Comparison of ENCODE assay signal across 8 mouse cellular contexts in the genomic region with DNA sequence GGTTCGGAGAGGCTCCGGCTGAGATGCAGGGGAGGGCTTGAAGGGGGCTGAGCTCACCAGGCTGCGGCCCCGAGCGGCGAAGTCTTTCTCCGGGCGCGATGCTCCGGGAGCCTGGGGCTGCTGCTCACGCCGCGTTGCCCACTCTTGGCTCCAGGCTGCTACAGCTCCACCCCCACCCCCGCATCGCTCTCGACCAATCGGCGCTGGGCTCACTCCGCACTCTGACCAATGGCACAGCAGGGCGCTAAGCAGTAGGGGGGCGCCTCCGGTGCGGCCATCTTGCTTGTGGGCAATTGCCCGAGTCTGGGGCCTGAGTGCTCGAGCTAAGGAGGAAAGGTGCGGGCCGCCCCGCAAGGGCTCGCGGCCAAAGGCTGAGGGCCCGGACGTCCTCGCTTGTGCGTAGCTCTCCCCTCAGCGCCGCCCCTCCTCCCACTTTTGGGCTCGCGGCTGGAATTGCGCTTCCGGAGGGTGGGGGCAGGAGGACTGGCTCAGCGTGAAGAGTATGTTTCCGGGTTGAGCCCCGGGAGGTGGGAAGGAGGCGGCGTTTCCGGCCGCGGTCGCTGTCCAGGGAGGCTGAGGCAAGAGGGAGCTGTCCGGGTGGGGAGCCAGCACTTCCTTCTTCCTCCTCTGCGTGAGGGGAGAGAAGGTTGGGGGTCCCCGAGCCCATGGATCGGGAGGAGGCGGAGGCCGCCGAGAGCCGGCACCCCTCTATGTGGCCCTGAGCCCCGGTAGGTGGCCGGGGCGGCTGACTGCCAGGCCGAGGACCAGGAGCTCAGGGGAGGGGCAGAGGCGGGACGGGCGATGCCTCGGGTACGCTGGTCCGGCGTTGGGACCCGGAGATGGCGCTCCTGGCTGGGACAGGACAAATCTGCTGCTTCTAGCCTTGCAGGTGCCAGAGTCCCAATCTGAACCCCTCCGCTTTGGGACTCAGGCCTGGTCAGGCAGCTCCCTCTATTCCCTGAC. TPM values are rescaled to one million over a fixed set of nuclear protein-coding genes. Genes with fewer than 3 reads are reported as not detected.
DNase-seq lines count a peak whose midpoint lies in the region; ATAC-seq lines count a peak whose summit lies in the region.

Gene Ncdn, minus strand, starts transcription at position 171 of the 963 bp plus-strand sequence.
Gene AU040320, plus strand, starts transcription at position 277 of the 963 bp plus-strand sequence.

- WGBS in hindbrain, embryonic 15.5 days: under 1% methylated on average over 63 of the region's 71 CpGs
- under 1% methylated on average over 66 of the region's 71 CpGs for WGBS in macrophage (ENCODE audit: missing documents)

- DNase-seq in R1 (ENCODE audit: low read depth, low spot score): peak; percentile 98
- peak; percentile 99 to 100 for DNase-seq in cerebellum, postnatal 25 days
- peak; percentile 97 for DNase-seq in frontal cortex, postnatal 36 days (ENCODE audit: low spot score in 2 of 2)
- peak; percentile 95 to 98 for DNase-seq in left cerebral cortex, adult 18-20 months (ENCODE audit: low spot score in 2 of 2)
- peak; percentile 98 for DNase-seq in right cerebral cortex, adult 18-20 months
- peak; percentile 89 for DNase-seq in urinary bladder, postnatal 10 days (ENCODE audit: low spot score)

- peaks cover 14% of the 10 kb centered on the region for H3K36me3 ChIP-seq in hindbrain, embryonic 15.5 days
- H3K36me3 ChIP-seq in macrophage (ENCODE audit: inconsistent target): peaks cover 5% of the 10 kb centered on the region; the same call in 1 of the 2 replicates

- H3K27ac ChIP-seq in hindbrain, embryonic 15.5 days (replicated peaks): peak within 1 kb of the TSS; percentile 99
- H3K27ac ChIP-seq in macrophage: peak within 1 kb of the TSS; percentile 62

- ATAC-seq in hindbrain, embryonic 15.5 days (ENCODE audit: low FRiP score, low read depth): peak; percentile 97

- peak within 1 kb of the TSS; percentile 81 for H3K9ac ChIP-seq in hindbrain, embryonic 15.5 days

- no peaks in the 10 kb centered on the region for H3K27me3 ChIP-seq in hindbrain, embryonic 15.5 days

- peaks cover 23% of the 10 kb centered on the region; the same call in 1 of the 2 replicates for H3K79me2 ChIP-seq in macrophage (ENCODE audit: inconsistent target)

- H3K4me3 ChIP-seq in hindbrain, embryonic 15.5 days: peak within 1 kb of the TSS; percentile 75
- peak within 1 kb of the TSS; percentile 90 for H3K4me3 ChIP-seq in macrophage (ENCODE audit: inconsistent target)

- H3K4me1 ChIP-seq in hindbrain, embryonic 15.5 days (replicated peaks): peaks cover 55% of the 10 kb centered on the region

- peak within 1 kb of the TSS; percentile 95 for H3K4me2 ChIP-seq in hindbrain, embryonic 15.5 days

- H3K9me3 ChIP-seq in hindbrain, embryonic 15.5 days: no peaks in the 10 kb centered on the region

RNA-seq across cellular contexts. Expression of gene Ncdn, which starts in this region (rescaled TPM):
- polyA plus RNA-seq in hindbrain, embryonic 15.5 days (2015; fragmentation: Nextera tagmentation; extraction: Ambion mirVana): 130 and 146 TPM in 2 replicates
- total RNA-seq in left cerebral cortex, adult 18-20 months (2021): 1,000 to 10,000 TPM; 1,037 to 1,100 TPM
- 10 to 100 TPM in 8 of 26 experiments, 1 to 10 TPM in 18; 4.2 to 12.2 (median 6.8) TPM for total RNA-seq in macrophage (2018; cell fraction: chromatin; rRNA removed)
- 10 to 100 TPM; 10.8 to 20.8 (median 16.5) TPM for total RNA-seq in macrophage (2018; cell fraction: cytosol; rRNA removed)
- 10 to 100 TPM in 21 of 26 experiments, 1 to 10 TPM in 5; 6.0 to 21.7 (median 13.1) TPM for total RNA-seq in macrophage (2018; cell fraction: nucleus; rRNA removed)
- polyA plus RNA-seq in macrophage (2018): 9.4 to 21.9 TPM (median 12.3 TPM) in 3 replicates

RNA-seq across cellular contexts. Expression of gene AU040320, which starts in this region (rescaled TPM):
- polyA plus RNA-seq in hindbrain, embryonic 15.5 days (2015; fragmentation: Nextera tagmentation; extraction: Ambion mirVana): 39.5 and 41.4 TPM in 2 replicates
- 10 to 100 TPM; 53.4 to 61.8 TPM for total RNA-seq in left cerebral cortex, adult 18-20 months (2021)
- total RNA-seq in macrophage (2018; cell fraction: chromatin; rRNA removed): 100 to 1,000 TPM in 1 of 26 experiments, 10 to 100 TPM in 25; 28.8 to 116 (median 69.5) TPM
- 10 to 100 TPM; 24.2 to 48.1 (median 34.3) TPM for total RNA-seq in macrophage (2018; cell fraction: cytosol; rRNA removed)
- total RNA-seq in macrophage (2018; cell fraction: nucleus; rRNA removed): 10 to 100 TPM; 33.4 to 79.3 (median 66.5) TPM
- polyA plus RNA-seq in macrophage (2018): 25.7 to 27.5 TPM (median 26.7 TPM) in 3 replicates

Comparison
In these comparisons a context has a peak if more than half of its experiments do, and no peak if none do; other contexts are left out.
1. Peak in every context shown above with its lines: DNase-seq, ATAC-seq, H3K4me3 ChIP-seq and H3K27ac ChIP-seq.